Mouse (Mus musculus): ENCODE measurements at regions not wholly inside any gene's neighbourhood (a gene's known extent, or its start where the extent isn't known, plus 50 kb on each side); places are given as distances from the start of the nearest gene placed in this dataset.

DNA sequence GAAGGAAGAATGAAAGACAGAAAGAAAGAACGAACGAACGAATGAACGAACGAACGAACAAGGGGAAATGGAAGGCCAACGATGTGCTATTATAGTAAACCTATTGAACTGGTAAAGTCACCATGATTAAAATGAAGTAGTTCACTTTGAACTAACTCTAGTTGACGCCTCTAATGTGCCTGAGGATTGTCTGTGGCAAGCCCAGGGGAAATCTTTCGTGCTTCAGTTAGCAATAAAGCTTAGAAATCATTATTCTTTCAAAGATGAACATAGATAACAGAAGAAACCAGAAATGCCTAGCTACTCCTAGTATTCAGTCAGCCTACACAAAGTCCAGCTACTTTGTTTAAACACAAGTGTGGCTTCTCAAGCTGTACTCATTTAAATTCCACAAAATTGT is 515.9 kb upstream of the Tenm3 start:
- no peak overlapping the region for H3K9ac ChIP-seq (ENCODE audit: low read depth, poor library complexity, severe bottlenecking)
- TF ChIP-seq POLR2A (IDR thresholded peaks at IDR 0.05; ENCODE audit: insufficient read depth, low read length) (no peak), EP300 (IDR thresholded peaks at IDR 0.05; ENCODE audit: insufficient read depth, low read depth, low read length) (no peak), CTCF (IDR thresholded peaks at IDR 0.05; ENCODE audit: low read depth, low read length) (no peak)
- no peaks in the 10 kb centered on the region for H3K36me3 ChIP-seq (ENCODE audit: control insufficient read depth, insufficient read depth, low read length, poor library complexity, severe bottlenecking)
- H3K9me3 ChIP-seq (replicated peaks; ENCODE audit: control insufficient read depth, insufficient read depth, low read length, poor library complexity, severe bottlenecking) = no peaks in the 10 kb centered on the region
- no peaks in the 10 kb centered on the region for H3K27me3 ChIP-seq (ENCODE audit: control insufficient read depth, insufficient read depth, low read length, poor library complexity, severe bottlenecking)
- H3K4me3 ChIP-seq (ENCODE audit: low read depth, low read length) = no peak overlapping the region
- no peaks in the 10 kb centered on the region for H3K4me1 ChIP-seq (ENCODE audit: control insufficient read depth, insufficient read depth, low read length)
- no peak overlapping the region for H3K27ac ChIP-seq (ENCODE audit: insufficient read depth, low read length)

GRCm38 (mm10) chr8:49348602-49349001 is 504.9 kb upstream of the Tenm3 start:
- no peaks in the 10 kb centered on the region for H3K9me3 ChIP-seq (replicated peaks; ENCODE audit: control insufficient read depth, insufficient read depth, low read length, poor library complexity, severe bottlenecking)
- no peak overlapping the region for H3K9ac ChIP-seq (ENCODE audit: low read depth, poor library complexity, severe bottlenecking)
- H3K36me3 ChIP-seq (ENCODE audit: control insufficient read depth, insufficient read depth, low read length, poor library complexity, severe bottlenecking) = no peaks in the 10 kb centered on the region
- H3K27me3 ChIP-seq (ENCODE audit: control insufficient read depth, insufficient read depth, low read length, poor library complexity, severe bottlenecking) = no peaks in the 10 kb centered on the region
- H3K4me3 ChIP-seq (ENCODE audit: low read depth, low read length) = no peak overlapping the region
- no peak for TF ChIP-seq POLR2A (IDR thresholded peaks at IDR 0.05; ENCODE audit: insufficient read depth, low read length)
- no peak for TF ChIP-seq EP300 (IDR thresholded peaks at IDR 0.05; ENCODE audit: insufficient read depth, low read depth, low read length)
- no peak for TF ChIP-seq CTCF (IDR thresholded peaks at IDR 0.05; ENCODE audit: low read depth, low read length)
- no peak overlapping the region for H3K27ac ChIP-seq (ENCODE audit: insufficient read depth, low read length)
- H3K4me1 ChIP-seq (ENCODE audit: control insufficient read depth, insufficient read depth, low read length) = no peaks in the 10 kb centered on the region

- Histone ChIP-seq H3K27ac (ENCODE audit: insufficient read depth, low read length) (no peak overlapping the region), H3K27me3 (ENCODE audit: control insufficient read depth, insufficient read depth, low read length, poor library complexity, severe bottlenecking) (no peaks in the 10 kb centered on the region), H3K36me3 (ENCODE audit: control insufficient read depth, insufficient read depth, low read length, poor library complexity, severe bottlenecking) (no peaks in the 10 kb centered on the region), H3K4me1 (ENCODE audit: control insufficient read depth, insufficient read depth, low read length) (no peaks in the 10 kb centered on the region), H3K9ac (ENCODE audit: low read depth, poor library complexity, severe bottlenecking) (no peak overlapping the region), H3K4me3 (ENCODE audit: low read depth, low read length) (no peak overlapping the region), H3K9me3 (replicated peaks; ENCODE audit: control insufficient read depth, insufficient read depth, low read length, poor library complexity, severe bottlenecking) (no peaks in the 10 kb centered on the region)
- TF ChIP-seq POLR2A (IDR thresholded peaks at IDR 0.05; ENCODE audit: insufficient read depth, low read length) = no peak
- no peak for TF ChIP-seq EP300 (IDR thresholded peaks at IDR 0.05; ENCODE audit: insufficient read depth, low read depth, low read length)
- TF ChIP-seq CTCF (IDR thresholded peaks at IDR 0.05; ENCODE audit: low read depth, low read length) = no peak
Observed at GRCm38 (mm10) chr8:49338716-49339115, 495.0 kb upstream of the Tenm3 start.

DNA sequence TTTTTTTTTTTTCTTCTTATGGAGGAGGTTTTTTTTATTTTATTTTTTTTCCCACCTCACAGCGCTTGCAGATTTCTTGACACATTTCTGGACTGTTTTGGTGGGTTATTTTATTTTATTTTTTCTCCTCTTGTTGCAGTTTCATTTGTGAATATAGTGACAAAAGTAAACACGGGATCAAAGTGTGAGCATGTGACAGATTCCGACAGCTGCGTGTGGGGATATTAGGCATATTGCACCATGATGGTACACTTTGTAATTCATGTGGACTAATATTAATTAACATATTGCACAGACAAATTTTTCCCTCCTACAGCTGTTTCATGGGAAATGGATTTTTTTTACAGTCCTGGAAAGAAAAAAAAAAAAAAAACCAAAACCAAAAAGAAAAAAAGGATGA is 483.2 kb upstream of the Tenm3 start:
- no peak overlapping the region for H3K4me3 ChIP-seq (ENCODE audit: low read depth, low read length)
- no peaks in the 10 kb centered on the region for H3K4me1 ChIP-seq (ENCODE audit: control insufficient read depth, insufficient read depth, low read length)
- no peaks in the 10 kb centered on the region for H3K27me3 ChIP-seq (ENCODE audit: control insufficient read depth, insufficient read depth, low read length, poor library complexity, severe bottlenecking)
- H3K9ac ChIP-seq (ENCODE audit: low read depth, poor library complexity, severe bottlenecking) = no peak overlapping the region
- H3K27ac ChIP-seq (ENCODE audit: insufficient read depth, low read length) = no peak overlapping the region
- H3K36me3 ChIP-seq (ENCODE audit: control insufficient read depth, insufficient read depth, low read length, poor library complexity, severe bottlenecking) = no peaks in the 10 kb centered on the region
- H3K9me3 ChIP-seq (replicated peaks; ENCODE audit: control insufficient read depth, insufficient read depth, low read length, poor library complexity, severe bottlenecking) = no peaks in the 10 kb centered on the region
- TF ChIP-seq POLR2A (IDR thresholded peaks at IDR 0.05; ENCODE audit: insufficient read depth, low read length) (no peak), CTCF (IDR thresholded peaks at IDR 0.05; ENCODE audit: low read depth, low read length) (no peak), EP300 (IDR thresholded peaks at IDR 0.05; ENCODE audit: insufficient read depth, low read depth, low read length) (no peak)

DNA sequence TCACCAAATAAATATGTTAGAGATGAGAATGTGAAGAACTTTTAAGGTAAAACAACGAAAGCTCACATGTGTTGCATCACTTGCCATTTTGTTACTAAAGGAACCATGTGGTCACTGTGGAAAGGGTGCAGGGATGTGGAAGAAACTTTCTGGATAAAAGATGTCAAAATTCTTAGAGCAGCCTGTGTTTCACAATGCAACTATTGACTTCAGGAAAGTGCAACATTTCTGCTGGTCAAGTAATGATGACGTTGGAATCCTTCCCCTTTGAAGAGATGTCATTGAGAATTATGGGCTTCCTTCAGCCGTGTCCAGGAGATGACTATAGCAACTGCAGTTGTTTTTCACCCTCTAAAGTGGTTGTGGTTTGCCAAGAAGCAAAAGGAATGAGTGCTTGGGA is 477.7 kb upstream of the Tenm3 start:
- Histone ChIP-seq H3K27ac (ENCODE audit: insufficient read depth, low read length) (no peak overlapping the region), H3K9me3 (replicated peaks; ENCODE audit: control insufficient read depth, insufficient read depth, low read length, poor library complexity, severe bottlenecking) (no peaks in the 10 kb centered on the region), H3K36me3 (ENCODE audit: control insufficient read depth, insufficient read depth, low read length, poor library complexity, severe bottlenecking) (no peaks in the 10 kb centered on the region), H3K4me3 (ENCODE audit: low read depth, low read length) (no peak overlapping the region), H3K27me3 (ENCODE audit: control insufficient read depth, insufficient read depth, low read length, poor library complexity, severe bottlenecking) (no peaks in the 10 kb centered on the region), H3K9ac (ENCODE audit: low read depth, poor library complexity, severe bottlenecking) (no peak overlapping the region), H3K4me1 (ENCODE audit: control insufficient read depth, insufficient read depth, low read length) (no peaks in the 10 kb centered on the region)
- TF ChIP-seq CTCF (IDR thresholded peaks at IDR 0.05; ENCODE audit: low read depth, low read length) (no peak), POLR2A (IDR thresholded peaks at IDR 0.05; ENCODE audit: insufficient read depth, low read length) (no peak), EP300 (IDR thresholded peaks at IDR 0.05; ENCODE audit: insufficient read depth, low read depth, low read length) (no peak)

DNA sequence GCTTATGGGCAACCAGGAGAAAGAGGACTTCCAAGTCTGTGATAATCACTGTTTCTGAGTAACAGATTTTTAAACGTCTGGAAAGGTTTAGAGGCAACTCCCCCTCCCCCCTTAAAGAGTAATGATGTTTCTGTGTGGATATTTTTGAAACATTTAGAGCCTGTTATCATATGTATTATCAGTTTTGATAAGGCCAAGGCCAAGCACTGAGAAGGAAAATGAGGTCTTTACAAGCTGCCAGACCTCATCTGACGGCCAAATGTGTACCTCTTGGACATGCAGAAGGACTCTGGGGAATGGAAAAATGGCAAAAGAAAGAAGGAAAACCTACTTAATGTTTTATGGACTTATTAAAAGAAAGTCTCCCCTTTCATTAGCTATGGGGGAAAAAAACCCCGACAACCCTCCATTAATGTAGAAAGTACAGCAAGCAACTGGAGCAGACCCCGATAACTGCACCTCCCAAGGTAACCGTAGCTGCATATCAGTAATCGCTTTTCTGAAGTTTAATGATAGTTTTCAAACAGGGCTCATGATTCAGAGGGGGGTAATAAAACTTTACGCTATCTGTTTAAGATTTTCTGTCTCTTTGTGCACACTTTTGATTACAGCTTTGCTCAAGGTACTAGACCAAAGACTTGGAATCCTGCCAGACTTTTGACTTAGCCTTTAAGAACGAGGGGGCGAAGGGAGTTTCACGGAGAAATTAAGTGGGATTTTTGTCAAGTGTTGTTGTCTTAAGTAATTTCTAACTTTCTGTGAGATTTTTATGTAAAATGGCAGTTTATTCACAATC is 469.9 kb upstream of the Tenm3 start:
- Histone ChIP-seq H3K4me1 (ENCODE audit: control insufficient read depth, insufficient read depth, low read length) (no peaks in the 10 kb centered on the region), H3K36me3 (ENCODE audit: control insufficient read depth, insufficient read depth, low read length, poor library complexity, severe bottlenecking) (no peaks in the 10 kb centered on the region), H3K9me3 (replicated peaks; ENCODE audit: control insufficient read depth, insufficient read depth, low read length, poor library complexity, severe bottlenecking) (no peaks in the 10 kb centered on the region), H3K4me3 (ENCODE audit: low read depth, low read length) (no peak overlapping the region), H3K9ac (ENCODE audit: low read depth, poor library complexity, severe bottlenecking) (no peak overlapping the region), H3K27me3 (ENCODE audit: control insufficient read depth, insufficient read depth, low read length, poor library complexity, severe bottlenecking) (no peaks in the 10 kb centered on the region), H3K27ac (ENCODE audit: insufficient read depth, low read length) (no peak overlapping the region)
- no peak for TF ChIP-seq CTCF (IDR thresholded peaks at IDR 0.05; ENCODE audit: low read depth, low read length)
- TF ChIP-seq POLR2A (IDR thresholded peaks at IDR 0.05; ENCODE audit: insufficient read depth, low read length) = no peak
- no peak for TF ChIP-seq EP300 (IDR thresholded peaks at IDR 0.05; ENCODE audit: insufficient read depth, low read depth, low read length)
